Mouse (Mus musculus): ENCODE measurements around the gene Spink2.

GRCm38 (mm10) chr5:77156938-77157337 is 54.3 kb downstream of the Spink2 start:
- TF ChIP-seq CTCF (IDR thresholded peaks at IDR 0.05; ENCODE audit: low read depth), result no peak
- no peak for TF ChIP-seq EP300 (optimal IDR thresholded peaks at IDR 0.05)
